Mouse (Mus musculus) heart, embryonic 15.5 days (tissue): ENCODE results near the gene Sox1. TPM values are rescaled to one million over a fixed set of nuclear protein-coding genes. Genes with fewer than 3 reads are reported as not detected.

ENCODE experiments used
- ATAC-seq: fragments of 200-750 bp; cut with Nextera tagmentation; replicated peaks from 2 replicates; pipeline ENCODE4 v1.8.0; 2017; ENCODE audit warnings: low read depth, moderate TSS enrichment; ENCODE audit not compliant: insufficient number of reproducible peaks, insufficient read depth, low FRiP score
- H3K27ac ChIP-seq: fragments of 300-500 bp; sonication (generic); 2 replicates; pipeline ENCODE4 v1.5.1; 2015; ENCODE audit warnings: mild to moderate bottlenecking, inconsistent platforms
- H3K27me3 ChIP-seq: fragments of 300-500 bp; sonication (generic); 2 replicates; pipeline ENCODE4 v1.6.1; 2015; ENCODE audit warnings: inconsistent platforms
- H3K36me3 ChIP-seq: fragments of 300-500 bp; sonication (generic); 2 replicates; pipeline ENCODE4 v1.6.1; 2015; ENCODE audit warnings: mild to moderate bottlenecking, inconsistent platforms
- H3K4me1 ChIP-seq: fragments of 300-500 bp; sonication (generic); replicated peaks from 2 replicates; pipeline ENCODE4 v1.6.1; 2015; ENCODE audit warnings: inconsistent platforms
- H3K4me2 ChIP-seq: fragments of 300-500 bp; sonication (generic); 2 replicates; pipeline ENCODE4 v1.6.1; 2015; ENCODE audit warnings: inconsistent platforms, mild to moderate bottlenecking, moderate library complexity
- H3K4me3 ChIP-seq: fragments of 300-500 bp; sonication (generic); 2 replicates; pipeline ENCODE4 v1.5.1; 2015; ENCODE audit warnings: mild to moderate bottlenecking, inconsistent platforms
- H3K9ac ChIP-seq: fragments of 300-500 bp; sonication (generic); 2 replicates; pipeline ENCODE4 v1.6.1; 2015; ENCODE audit warnings: mild to moderate bottlenecking, inconsistent platforms
- H3K9me3 ChIP-seq: fragments of 300-500 bp; sonication (generic); replicated peaks from 2 replicates; pipeline ENCODE4 v1.6.1; 2016; ENCODE audit warnings: inconsistent platforms
- WGBS: fragments of 180-500 bp; shearing (Covaris S2); methylation state at CpG from one replicate; pipeline ENCODE4 v1.1.7; 2015; ENCODE audit warnings: mixed read lengths; 5-methylcytosine and 5-hydroxymethylcytosine counted together
- polyA plus RNA-seq: library from polyadenylated mRNA; unstranded; fragments of >200 nt; fragmentation: Nextera tagmentation; extraction: Ambion mirVana; gene quantifications from 2 replicates; pipeline ENCODE4 v1.2.1, GENCODE M21; 2015

The Sox1 gene
- polyA plus RNA-seq: not detected in 2 replicates

DNA sequence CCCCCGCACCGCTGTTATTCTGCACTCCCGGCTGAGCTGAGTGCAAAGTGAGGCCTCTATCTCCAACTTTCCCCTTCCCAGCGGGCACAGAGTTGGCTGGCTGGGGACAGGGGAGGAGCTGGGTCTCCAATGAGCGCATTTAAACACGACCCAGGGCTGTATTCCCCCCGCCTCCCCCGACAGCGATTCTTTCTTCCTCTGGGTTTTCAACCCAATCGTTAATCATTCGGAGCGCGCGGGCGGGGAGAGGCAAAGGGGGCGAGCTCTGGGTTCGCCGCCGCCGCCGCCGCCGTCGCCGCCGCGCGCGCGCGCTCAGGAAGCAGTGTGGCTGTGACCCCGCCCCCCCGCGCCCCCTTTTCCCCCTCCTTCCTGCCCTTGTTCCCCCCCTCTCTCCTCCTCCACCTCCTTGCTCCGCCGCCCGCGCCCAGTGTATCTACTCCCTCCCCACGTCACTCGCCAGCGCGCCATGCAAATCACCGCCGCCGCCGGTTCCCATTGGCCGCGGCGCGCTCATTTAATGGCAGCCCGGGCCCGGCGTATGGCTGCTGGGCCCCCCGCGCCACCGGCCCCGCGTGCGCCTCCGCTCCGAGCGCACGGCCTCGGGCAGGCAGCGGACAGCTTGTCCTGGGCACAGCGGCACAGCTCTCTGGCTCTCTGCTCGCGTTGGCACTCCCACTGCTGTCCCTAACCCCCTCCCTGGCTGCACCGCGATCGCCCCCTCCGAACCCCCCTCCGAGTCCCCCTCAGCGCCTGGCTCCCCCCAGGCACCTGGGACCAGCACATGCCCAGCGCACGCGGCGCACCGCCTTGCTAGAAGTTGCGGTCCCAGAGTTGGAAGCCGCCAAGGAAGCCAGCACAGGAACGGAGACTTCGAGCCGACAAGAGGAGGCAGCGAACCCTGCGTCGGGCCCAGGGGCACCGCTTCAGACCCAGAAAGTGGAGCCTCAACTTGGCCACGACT lies at the start of gene Sox1:
Gene Sox1 (plus strand): TSS at position 225 of the 961 bp plus-strand sequence.
- WGBS: under 1% methylated on average over 79 of the region's 89 CpGs
- Histone ChIP-seq H3K4me1 (peaks cover 27% of the 10 kb centered on the region), H3K36me3 (no peaks in the 10 kb centered on the region), H3K27ac (no peak within 1 kb of the TSS), H3K4me3 (peak within 1 kb of the TSS; percentile 47), H3K27me3 (peaks cover 98% of the 10 kb centered on the region), H3K9me3 (no peaks in the 10 kb centered on the region), H3K9ac (no peak within 1 kb of the TSS), H3K4me2 (peak within 1 kb of the TSS; percentile 71)
- no peak; the same call in 1 of the 2 replicates for ATAC-seq

DNA sequence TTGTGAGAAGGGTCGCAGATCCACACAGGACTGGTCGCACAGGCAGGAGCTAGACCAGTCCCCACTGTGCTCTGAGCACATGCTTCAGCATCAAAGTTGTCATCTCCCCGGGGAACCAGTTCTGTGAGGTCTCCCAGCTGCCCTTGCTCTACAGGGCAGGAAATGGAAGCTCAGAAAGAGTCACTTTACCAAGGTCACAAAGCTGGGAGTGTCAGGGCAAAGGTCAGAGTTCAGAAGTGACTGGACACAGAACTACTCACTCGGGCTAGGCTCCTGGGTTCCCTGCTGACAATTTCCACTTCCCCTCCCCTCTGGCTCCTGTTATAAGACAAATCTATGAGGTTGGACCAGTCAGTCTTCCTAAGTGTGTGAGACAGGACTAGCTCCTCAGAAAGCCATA lies 49.2 kb upstream of the Sox1 start:
- H3K36me3 ChIP-seq: no peaks in the 10 kb centered on the region
- H3K4me2 ChIP-seq: no peak overlapping the region
- no peaks in the 10 kb centered on the region for H3K9me3 ChIP-seq
- H3K4me3 ChIP-seq: no peak overlapping the region
- no peak overlapping the region for H3K9ac ChIP-seq
- H3K27ac ChIP-seq: no peak overlapping the region
- peaks cover under 1% of the 10 kb centered on the region; the same call in 1 of the 2 replicates for H3K4me1 ChIP-seq
- 51% methylated on average over 4 of the region's 4 CpGs for WGBS
- 0 out of 2 replicates have a peak, but pooled peaks cover 5% of the 10 kb centered on the region for H3K27me3 ChIP-seq
- no peak for ATAC-seq

DNA sequence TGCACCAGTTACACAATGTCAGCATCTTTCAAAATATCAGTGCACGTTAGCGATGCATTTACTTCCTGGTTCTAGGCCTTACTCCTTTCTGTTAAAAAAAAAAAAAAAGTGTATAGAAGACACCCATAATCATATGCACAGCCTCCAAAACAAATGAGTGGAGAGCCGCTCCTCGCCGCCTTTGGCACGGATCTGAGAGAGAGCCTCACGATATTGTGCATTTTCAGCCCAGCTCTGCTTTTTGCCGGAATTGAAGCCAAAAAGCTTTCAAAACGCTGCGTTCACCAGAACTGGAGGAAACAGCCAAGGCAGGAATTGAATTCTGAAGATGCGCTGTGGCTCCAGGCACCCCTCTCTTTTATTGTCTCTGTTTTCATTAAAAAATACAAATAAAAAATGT lies 48.2 kb upstream of the Sox1 start:
- Histone ChIP-seq H3K9ac (no peak overlapping the region), H3K27ac (no peak overlapping the region), H3K4me1 (peaks cover 3% of the 10 kb centered on the region; the same call in 1 of the 2 replicates), H3K27me3 (0 out of 2 replicates have a peak, but pooled peaks cover 3% of the 10 kb centered on the region), H3K9me3 (no peaks in the 10 kb centered on the region), H3K4me2 (no peak overlapping the region), H3K36me3 (no peaks in the 10 kb centered on the region), H3K4me3 (no peak overlapping the region)
- no peak for ATAC-seq
- 74% methylated on average over 11 of the region's 11 CpGs for WGBS

DNA sequence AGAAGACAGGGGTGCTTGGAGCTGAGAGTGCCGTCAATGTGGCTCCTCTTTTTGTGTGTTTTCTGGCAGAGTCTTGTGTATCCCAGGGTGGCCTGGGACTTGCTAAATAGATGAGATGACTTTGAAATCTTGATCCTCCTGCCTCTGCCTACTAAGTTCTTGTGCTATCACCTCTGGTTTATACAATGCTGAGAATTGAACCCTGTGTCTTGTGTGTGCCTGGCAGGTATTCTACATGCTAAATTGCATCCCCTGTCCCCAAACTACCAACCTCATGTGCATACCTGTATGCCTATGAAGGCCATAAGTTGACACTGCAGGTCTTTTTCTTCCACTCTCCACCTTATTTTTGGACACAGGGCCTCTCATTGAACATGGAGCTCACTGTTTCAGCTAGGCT lies 46.8 kb upstream of the Sox1 start:
- Histone ChIP-seq H3K4me1 (peaks cover 3% of the 10 kb centered on the region; the same call in 1 of the 2 replicates), H3K4me3 (no peak overlapping the region), H3K9ac (no peak overlapping the region), H3K4me2 (no peak overlapping the region), H3K9me3 (no peaks in the 10 kb centered on the region), H3K27ac (no peak overlapping the region), H3K27me3 (0 out of 2 replicates have a peak, but pooled peaks cover 3% of the 10 kb centered on the region), H3K36me3 (no peaks in the 10 kb centered on the region)
- no peak for ATAC-seq
- 85% methylated on average over 1 of the region's 1 CpGs for WGBS

DNA sequence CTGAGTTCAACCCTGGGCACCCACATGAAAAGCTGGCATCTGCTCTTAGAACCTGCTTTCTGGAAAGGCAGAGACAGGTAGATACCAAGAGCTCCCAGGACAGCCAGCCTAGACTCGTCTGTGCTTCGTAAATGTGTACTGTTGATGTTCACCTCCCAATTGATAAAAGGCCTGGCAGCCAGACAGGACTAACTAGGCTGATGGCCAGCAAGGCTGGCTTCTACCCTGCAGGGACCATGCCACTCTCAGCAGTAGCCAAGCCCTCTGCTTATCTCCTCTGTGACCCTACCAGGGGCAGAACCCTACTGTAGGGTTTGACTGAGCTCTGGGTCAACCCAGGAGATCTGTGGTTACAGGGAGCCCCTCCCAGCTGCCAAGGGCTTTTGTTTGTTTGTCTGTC lies 45.5 kb upstream of the Sox1 start:
- H3K27ac ChIP-seq: no peak overlapping the region
- H3K4me1 ChIP-seq: peaks cover 3% of the 10 kb centered on the region; the same call in 1 of the 2 replicates
- no peak overlapping the region for H3K4me3 ChIP-seq
- no peak overlapping the region for H3K4me2 ChIP-seq
- H3K36me3 ChIP-seq: no peaks in the 10 kb centered on the region
- 0 out of 2 replicates have a peak, but pooled peaks cover 3% of the 10 kb centered on the region for H3K27me3 ChIP-seq
- ATAC-seq: no peak
- H3K9ac ChIP-seq: no peak overlapping the region
- 25% methylated on average over 2 of the region's 2 CpGs for WGBS
- H3K9me3 ChIP-seq: no peaks in the 10 kb centered on the region

DNA sequence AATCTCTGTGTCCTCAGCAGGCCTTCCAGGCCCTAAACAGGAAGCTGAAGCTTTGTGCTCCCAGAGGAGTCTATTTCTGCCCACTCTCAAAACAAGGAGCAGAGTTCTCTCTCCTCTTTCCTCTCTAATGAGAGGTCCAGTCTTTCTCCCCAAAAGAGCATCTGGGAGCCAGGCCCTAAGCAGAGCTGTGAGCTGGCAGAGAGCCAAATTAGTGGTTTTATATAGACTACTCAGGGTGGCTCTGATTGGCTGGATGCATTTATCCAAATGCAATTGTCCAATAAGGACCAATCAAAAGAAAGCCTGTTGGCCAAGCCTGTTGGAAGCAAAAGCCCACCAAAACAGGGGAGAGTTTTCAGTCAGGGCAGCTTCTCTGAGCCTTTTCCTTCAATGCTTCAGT lies 44.0 kb upstream of the Sox1 start:
- 0 out of 2 replicates have a peak, but pooled peaks cover 3% of the 10 kb centered on the region for H3K27me3 ChIP-seq
- no peaks in the 10 kb centered on the region for H3K36me3 ChIP-seq
- no peaks in the 10 kb centered on the region for H3K9me3 ChIP-seq
- ATAC-seq: no peak
- peaks cover 3% of the 10 kb centered on the region; the same call in 1 of the 2 replicates for H3K4me1 ChIP-seq
- H3K9ac ChIP-seq: no peak overlapping the region
- no peak overlapping the region for H3K4me3 ChIP-seq
- no peak overlapping the region for H3K4me2 ChIP-seq
- no peak overlapping the region for H3K27ac ChIP-seq

DNA sequence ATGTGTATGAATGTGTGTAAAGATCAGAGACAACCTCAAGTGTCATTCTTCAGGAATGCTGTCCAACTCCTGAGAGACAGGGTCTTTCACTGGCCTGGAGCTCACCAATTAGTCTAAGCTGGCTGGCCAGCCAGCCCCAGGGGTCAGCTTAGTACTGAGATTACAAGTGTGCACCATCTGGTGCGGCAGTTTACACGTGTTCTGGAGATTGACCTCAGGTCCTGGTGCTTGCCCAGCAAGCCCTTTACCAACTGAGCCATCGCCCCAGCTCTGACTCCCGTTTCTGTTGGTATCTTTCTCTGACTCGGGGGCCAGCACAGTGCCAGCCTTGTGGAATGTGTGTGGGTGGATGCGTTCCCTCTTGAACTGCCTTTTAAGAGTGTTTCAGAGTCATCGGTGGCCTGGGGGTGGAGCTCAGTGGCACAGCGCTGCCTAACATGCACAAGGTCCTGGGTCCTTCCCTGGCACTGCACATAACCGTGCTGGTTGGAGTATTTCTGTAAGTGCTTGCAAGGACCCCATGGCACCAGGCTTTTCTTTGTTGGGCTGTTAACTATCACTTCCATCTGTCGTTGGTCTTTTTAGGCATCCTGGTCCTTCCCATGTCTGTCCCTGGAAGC lies 40.6 kb upstream of the Sox1 start:
- H3K9ac ChIP-seq: no peak overlapping the region
- no peaks in the 10 kb centered on the region; the same call in 1 of the 2 replicates for H3K27me3 ChIP-seq
- ATAC-seq: no peak
- WGBS: 44% methylated on average over 10 of the region's 10 CpGs
- no peaks in the 10 kb centered on the region for H3K36me3 ChIP-seq
- no peak overlapping the region for H3K4me3 ChIP-seq
- no peaks in the 10 kb centered on the region for H3K9me3 ChIP-seq
- no peak overlapping the region for H3K27ac ChIP-seq
- no peak overlapping the region for H3K4me2 ChIP-seq
- peaks cover 3% of the 10 kb centered on the region; the same call in 1 of the 2 replicates for H3K4me1 ChIP-seq

DNA sequence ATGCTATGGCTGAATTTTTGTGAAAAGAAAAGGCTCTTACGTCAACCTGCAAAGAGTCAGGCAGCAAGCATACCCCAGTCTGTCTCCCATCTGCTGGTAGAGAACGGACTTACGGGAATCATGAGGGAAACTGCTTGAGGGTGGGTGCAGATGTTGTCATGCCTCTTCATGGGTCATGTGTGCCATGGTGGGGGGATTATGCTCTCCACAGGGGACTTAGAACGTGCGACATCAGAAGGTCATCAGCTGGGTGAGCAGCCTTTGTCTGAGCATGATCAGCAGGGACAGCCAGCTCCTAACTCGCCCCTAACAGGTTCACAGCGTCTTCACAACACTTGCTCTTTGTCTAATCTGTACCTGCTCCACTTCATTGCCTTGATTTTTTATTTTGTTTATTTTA lies 26.9 kb upstream of the Sox1 start:
- Histone ChIP-seq H3K27me3 (no peaks in the 10 kb centered on the region; the same call in 1 of the 2 replicates), H3K9ac (no peak overlapping the region), H3K4me1 (peaks cover under 1% of the 10 kb centered on the region; the same call in 1 of the 2 replicates), H3K36me3 (no peaks in the 10 kb centered on the region), H3K4me3 (no peak overlapping the region), H3K9me3 (no peaks in the 10 kb centered on the region), H3K4me2 (no peak overlapping the region), H3K27ac (no peak overlapping the region)
- 58% methylated on average over 7 of the region's 7 CpGs for WGBS
- no peak for ATAC-seq

DNA sequence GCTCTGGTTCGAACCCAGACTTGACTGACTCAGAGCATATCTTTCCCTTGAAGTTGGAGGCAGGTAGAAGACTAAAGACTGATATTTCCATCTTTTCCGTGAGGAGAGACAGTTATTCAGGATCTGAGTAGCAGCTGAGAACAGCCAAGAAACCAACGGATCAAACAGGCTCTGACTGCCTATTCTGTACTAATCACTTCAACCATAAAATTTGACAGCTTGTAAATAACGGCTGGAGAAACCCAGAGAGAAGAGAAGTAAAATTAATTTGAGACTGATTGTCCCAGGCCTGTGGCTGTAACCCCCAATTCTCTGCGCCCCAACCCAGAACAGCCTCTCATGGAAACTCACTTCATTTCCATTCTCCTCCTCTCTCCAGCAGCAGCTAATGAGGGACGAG lies 26.2 kb upstream of the Sox1 start:
- H3K4me1 ChIP-seq: no peaks in the 10 kb centered on the region
- 70% methylated on average over 6 of the region's 6 CpGs for WGBS

DNA sequence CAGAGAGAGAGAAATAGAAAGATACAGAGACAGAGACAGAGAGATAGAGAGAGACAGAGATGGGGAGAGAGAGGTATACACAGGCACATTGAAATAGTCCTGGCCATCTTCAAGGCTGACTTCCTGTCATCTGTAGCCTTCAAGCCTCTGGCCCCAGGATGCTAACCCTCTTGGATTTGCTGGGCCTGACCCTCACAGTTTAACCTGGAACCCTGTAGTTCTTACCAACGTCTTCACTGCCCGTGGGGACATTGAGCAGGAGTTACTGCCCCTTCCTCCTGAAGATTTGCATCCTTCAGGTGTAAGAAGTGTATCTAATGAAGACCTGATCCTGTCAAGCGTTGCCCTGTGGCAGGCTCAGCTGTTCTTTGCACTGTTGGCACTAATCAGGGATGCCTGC lies 14.0 kb upstream of the Sox1 start:
- 45% methylated on average over 3 of the region's 3 CpGs for WGBS
- no peaks in the 10 kb centered on the region for H3K9me3 ChIP-seq
- H3K4me3 ChIP-seq: no peak overlapping the region
- peaks cover 80% of the 10 kb centered on the region for H3K27me3 ChIP-seq
- no peak overlapping the region for H3K4me2 ChIP-seq
- H3K36me3 ChIP-seq: no peaks in the 10 kb centered on the region
- H3K4me1 ChIP-seq: peaks cover 24% of the 10 kb centered on the region
- ATAC-seq: no peak
- no peak overlapping the region for H3K9ac ChIP-seq
- no peak overlapping the region for H3K27ac ChIP-seq

More for the DNA sequence above, 26.2 kb upstream of the Sox1 start:
- H3K27ac ChIP-seq: no peak overlapping the region
- H3K4me3 ChIP-seq: no peak overlapping the region
- H3K27me3 ChIP-seq: no peaks in the 10 kb centered on the region; the same call in 1 of the 2 replicates
- H3K9me3 ChIP-seq: no peaks in the 10 kb centered on the region
- H3K9ac ChIP-seq: no peak overlapping the region
- H3K36me3 ChIP-seq: no peaks in the 10 kb centered on the region
- H3K4me2 ChIP-seq: no peak overlapping the region
- ATAC-seq: no peak
